Mouse (Mus musculus): Measurements from ENCODE around the gene Masp1. TPM values are rescaled to one million over a fixed set of nuclear protein-coding genes. Genes with fewer than 3 reads are reported as not detected.
A peak's percentile ranks its signal among the peaks of the same experiment; 100 is the strongest.

Masp1 gene
- polyA plus RNA-seq, 1 experiment from 2014 or later: 16.7 TPM

- WGBS: 27% methylated on average over 4 of the region's 4 CpGs
- Histone ChIP-seq H3K36me3 (no peaks in the 10 kb centered on the region), H3K27ac (0 out of 2 replicates have a peak overlapping the region, but pooled peaks have one; percentile 16), H3K27me3 (ENCODE audit: insufficient read depth, poor library complexity, severe bottlenecking) (no peaks in the 10 kb centered on the region), H3K9me3 (no peaks in the 10 kb centered on the region), H3K4me3 (no peak overlapping the region), H3K4me1 (peaks cover 14% of the 10 kb centered on the region)
- DNase-seq (ENCODE audit: low spot score): no peak
Measured at GRCm38 (mm10) chr16:23401463-23401862, 119.2 kb downstream of the Masp1 start.

Other genes starting within 250 kb of the Masp1 start
- gene Rtp1, start 91.7 kb downstream of the Masp1 start, polyA plus RNA-seq (2016; fragmentation: Nextera tagmentation; extraction: Ambion mirVana): not detected in 2 replicates
- 1.4 and 1.9 TPM in 2 replicates for gene Rtp4, start 524 bp downstream of the Masp1 start, polyA plus RNA-seq (2016; fragmentation: Nextera tagmentation; extraction: Ambion mirVana)